Mouse (Mus musculus) ZHBTc4 (cell line): ENCODE measurements around the gene Scgb2b26.

Experiments
- DNase-seq: peaks from one replicate; pipeline ENCODE4 v3.0.0-alpha.2; 2011; ENCODE audit warnings: low read depth, low spot score

Scgb2b26 gene

DNA sequence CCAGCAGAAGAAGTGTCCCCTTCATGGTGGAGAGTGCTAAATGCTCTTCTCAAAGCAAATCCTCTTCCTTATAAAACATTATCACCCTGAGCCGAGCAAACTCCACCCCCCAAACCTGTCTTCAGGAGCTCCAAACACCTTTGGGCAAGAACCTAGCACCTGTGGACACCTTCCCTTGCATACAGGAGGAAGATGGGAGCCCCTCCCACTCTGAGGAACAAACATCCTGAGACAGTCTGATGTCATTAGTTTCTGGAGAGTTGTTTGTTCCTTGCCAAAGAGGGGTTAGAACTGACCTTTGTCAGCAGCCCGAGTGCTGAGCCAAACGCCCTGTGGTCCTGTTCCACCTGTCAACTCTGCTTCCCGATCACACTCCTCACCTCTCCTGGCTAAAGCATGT is at the start of gene Scgb2b26:
Scgb2b26 (minus strand) TSS at position 101 of the 400 bp plus-strand sequence.
- no peak for DNase-seq

DNA sequence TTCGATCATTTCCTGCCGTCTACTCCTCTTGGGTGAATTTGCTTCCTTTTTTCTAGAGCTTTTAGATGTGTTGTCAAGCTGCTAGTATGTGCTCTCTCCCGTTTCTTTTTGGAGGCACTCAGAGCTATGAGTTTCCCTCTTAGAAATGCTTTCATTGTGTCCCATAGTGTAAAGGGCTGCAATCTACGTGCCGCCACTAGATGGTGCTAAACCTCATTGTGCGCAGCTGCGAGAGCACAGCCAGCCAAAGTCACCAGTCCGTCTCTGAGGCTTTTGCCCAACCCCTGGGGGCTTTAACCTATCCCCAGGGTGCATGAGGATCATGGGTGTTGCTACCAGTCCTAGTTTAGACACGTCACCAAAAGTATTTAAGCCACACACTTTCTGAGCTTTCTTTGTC is 37.4 kb upstream of the Scgb2b26 start:
- DNase-seq, result peak; percentile 69

DNA sequence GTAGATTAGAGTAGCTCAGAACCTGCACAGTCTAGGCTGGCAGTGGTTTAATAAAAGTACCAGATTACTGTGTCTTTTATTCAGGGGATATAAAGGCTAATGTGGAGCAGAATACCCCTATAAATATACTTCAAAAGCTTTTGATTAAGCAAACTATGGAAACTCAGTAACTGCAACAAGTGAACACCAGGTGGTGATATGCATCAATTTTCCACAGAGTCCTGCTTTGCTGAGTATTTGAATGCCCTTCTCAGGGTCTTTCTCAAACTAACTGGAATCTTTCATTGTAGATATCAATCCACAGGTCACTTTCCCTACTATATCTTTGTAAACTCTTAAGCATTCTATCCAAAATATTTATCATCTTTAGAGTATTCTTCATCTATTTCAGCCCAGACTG is 41.9 kb downstream of the Scgb2b26 start:
- DNase-seq, result peak; percentile 6

DNA sequence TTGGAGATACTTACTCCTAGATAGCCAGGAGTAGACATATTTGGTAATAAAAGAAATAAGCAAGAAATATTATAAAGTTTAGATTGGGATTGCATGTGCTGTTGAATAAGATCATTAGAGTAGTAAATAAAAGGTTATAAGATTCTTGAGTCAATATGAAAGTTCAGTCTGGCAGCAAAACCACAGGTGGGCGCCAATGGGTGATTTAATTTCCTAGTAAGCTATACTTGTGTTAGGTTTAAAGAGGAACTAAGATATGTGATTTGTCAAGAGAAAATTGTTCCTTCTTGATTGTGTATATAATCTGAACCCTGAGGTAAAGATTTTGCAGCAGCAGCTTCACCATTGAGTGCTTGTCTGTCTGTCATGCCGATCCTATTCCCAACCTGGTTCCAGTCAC is 44.0 kb downstream of the Scgb2b26 start:
- DNase-seq, result no peak

DNA sequence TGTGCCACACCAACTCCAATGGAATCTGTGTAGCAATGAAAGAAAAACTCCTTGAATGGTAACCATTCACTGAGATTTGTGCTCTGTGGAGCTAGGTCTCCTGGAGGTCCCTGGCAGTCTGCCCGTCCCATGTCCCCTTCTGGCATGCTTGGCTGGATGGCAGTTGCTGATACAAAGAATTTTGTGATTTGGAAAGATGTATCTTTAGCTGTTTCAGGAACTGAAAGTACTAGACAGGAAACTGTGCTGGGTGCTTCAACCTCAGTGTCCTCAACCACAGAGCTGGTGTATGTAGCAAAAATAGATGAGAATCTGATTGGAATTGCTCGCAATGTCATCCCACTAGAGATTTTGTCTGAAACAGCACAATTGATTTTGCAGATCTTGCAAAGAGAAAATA is 44.8 kb downstream of the Scgb2b26 start:
- no peak for DNase-seq
